Mouse (Mus musculus) liver, postnatal 0 days (tissue): ENCODE measurements at regions not wholly inside any gene's neighbourhood (a gene's known extent, or its start where the extent isn't known, plus 50 kb on each side); places are given as distances from the start of the nearest gene placed in this dataset.

Source experiments
- ATAC-seq: fragments of 200-750 bp; cut with Nextera tagmentation; 2 replicates; pipeline ENCODE4 v1.8.0; 2017; ENCODE audit warnings: mild to moderate bottlenecking, moderate library complexity
- DNase-seq: peaks from one replicate; pipeline ENCODE4 v3.0.0-alpha.2; 2016
- H3K27ac ChIP-seq: fragments of 300-500 bp; sonication (generic); 2 replicates; pipeline ENCODE4 v1.5.1; 2014; ENCODE audit warnings: antibody characterized with exemption, moderate library complexity, mild to moderate bottlenecking, low read depth
- H3K27me3 ChIP-seq: fragments of 300-500 bp; sonication (generic); 2 replicates; pipeline ENCODE4 v1.6.1; 2014; ENCODE audit warnings: low read length, control low read depth, mixed read lengths; ENCODE audit not compliant: insufficient read depth
- H3K36me3 ChIP-seq: fragments of 300-500 bp; sonication (generic); replicated peaks from 2 replicates; pipeline ENCODE4 v1.6.1; 2014; ENCODE audit warnings: mild to moderate bottlenecking, control low read depth, low read length, moderate library complexity, mixed read lengths; ENCODE audit not compliant: insufficient read depth
- H3K4me1 ChIP-seq: fragments of 300-500 bp; sonication (generic); 2 replicates; pipeline ENCODE4 v1.6.1; 2014; ENCODE audit warnings: antibody characterized with exemption, mild to moderate bottlenecking, control low read depth; ENCODE audit not compliant: insufficient read depth
- H3K4me2 ChIP-seq: fragments of 300-500 bp; sonication (generic); 2 replicates; pipeline ENCODE4 v1.6.1; 2014; ENCODE audit warnings: low read depth, mild to moderate bottlenecking, low read length, moderate library complexity, mixed read lengths
- H3K4me3 ChIP-seq: fragments of 300-500 bp; sonication (generic); 2 replicates; pipeline ENCODE4 v1.5.1; 2014; ENCODE audit warnings: low read depth, low read length
- H3K9ac ChIP-seq: fragments of 300-500 bp; sonication (generic); replicated peaks from 2 replicates; pipeline ENCODE4 v1.6.1; 2014; ENCODE audit warnings: mild to moderate bottlenecking, moderate library complexity
- H3K9me3 ChIP-seq: fragments of 300-500 bp; sonication (generic); 2 replicates; pipeline ENCODE4 v1.6.1; 2016; ENCODE audit warnings: mild to moderate bottlenecking, control low read depth, low read length, mixed read lengths
- CTCF ChIP-seq: sonication (generic); IDR thresholded peaks from 2 replicates; pipeline ENCODE4 v1.5.1; 2016; ENCODE audit warnings: antibody characterized with exemption, low read depth
- EP300 ChIP-seq: IDR thresholded peaks from 2 replicates; pipeline ENCODE4 v1.6.1; 2016; ENCODE audit warnings: antibody characterized with exemption, low read depth, mild to moderate bottlenecking
- WGBS: fragments of 180-500 bp; shearing (Covaris S2); extraction: QIAGEN DNeasy Blood & Tissue Kit; methylation state at CpG from one replicate; pipeline ENCODE4 v1.1.7; 2014; ENCODE audit not compliant: insufficient replicate concordance; 5-methylcytosine and 5-hydroxymethylcytosine counted together

DNA sequence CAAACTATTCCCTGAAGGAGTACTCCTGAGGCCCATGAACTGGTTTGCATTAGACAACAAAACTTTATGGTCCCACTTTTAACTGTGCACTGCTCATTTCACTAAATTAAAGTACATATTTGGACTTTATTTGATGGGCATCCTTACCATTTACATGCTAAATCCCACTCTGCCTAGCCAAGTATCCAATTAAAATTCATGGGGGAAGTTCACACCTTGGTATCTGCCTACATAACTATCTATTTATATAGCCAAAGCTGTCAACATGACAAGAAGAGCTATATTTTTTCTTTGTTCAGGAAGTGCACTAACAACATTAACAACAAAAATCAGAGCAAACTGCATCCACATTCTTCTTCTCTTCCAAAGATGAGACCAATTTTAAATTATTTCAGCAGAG lies 317.7 kb upstream of the Nwd2 start:
- Histone ChIP-seq H3K4me2 (no peak overlapping the region), H3K36me3 (no peaks in the 10 kb centered on the region), H3K27ac (no peak overlapping the region), H3K9me3 (no peaks in the 10 kb centered on the region), H3K4me3 (no peak overlapping the region), H3K9ac (no peak overlapping the region), H3K27me3 (no peaks in the 10 kb centered on the region), H3K4me1 (no peaks in the 10 kb centered on the region)
- TF ChIP-seq CTCF (no peak), EP300 (no peak)
- no peak for ATAC-seq
- DNase-seq, result no peak

DNA sequence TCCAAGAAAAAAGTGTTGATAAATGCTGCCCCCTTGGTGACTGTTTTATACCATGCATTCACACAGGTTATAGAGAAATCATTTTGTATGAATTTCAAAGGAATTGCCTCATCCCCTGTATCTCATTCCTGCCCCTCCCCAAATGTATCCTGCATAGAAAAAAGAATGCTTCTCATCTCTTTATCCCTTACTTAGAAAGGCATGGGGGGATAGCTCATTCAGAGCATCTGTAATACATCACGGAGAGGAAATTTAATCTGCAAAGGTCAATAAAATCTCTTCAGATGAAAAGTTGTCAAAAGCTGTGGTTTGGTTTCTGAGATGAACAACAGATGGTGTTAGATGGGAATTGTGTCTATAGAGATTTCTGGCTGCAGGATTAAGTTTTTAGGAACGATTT lies 297.8 kb upstream of the Nwd2 start:
- DNase-seq (no peak), ATAC-seq (no peak)
- no peak for TF ChIP-seq CTCF
- no peak for TF ChIP-seq EP300
- no peaks in the 10 kb centered on the region for H3K36me3 ChIP-seq
- H3K9me3 ChIP-seq, result no peaks in the 10 kb centered on the region
- no peak overlapping the region for H3K27ac ChIP-seq
- no peak overlapping the region for H3K4me2 ChIP-seq
- H3K27me3 ChIP-seq, result no peaks in the 10 kb centered on the region
- no peaks in the 10 kb centered on the region for H3K4me1 ChIP-seq
- H3K4me3 ChIP-seq, result no peak overlapping the region
- WGBS, result 63% methylated on average over 2 of the region's 2 CpGs
- H3K9ac ChIP-seq, result no peak overlapping the region

DNA sequence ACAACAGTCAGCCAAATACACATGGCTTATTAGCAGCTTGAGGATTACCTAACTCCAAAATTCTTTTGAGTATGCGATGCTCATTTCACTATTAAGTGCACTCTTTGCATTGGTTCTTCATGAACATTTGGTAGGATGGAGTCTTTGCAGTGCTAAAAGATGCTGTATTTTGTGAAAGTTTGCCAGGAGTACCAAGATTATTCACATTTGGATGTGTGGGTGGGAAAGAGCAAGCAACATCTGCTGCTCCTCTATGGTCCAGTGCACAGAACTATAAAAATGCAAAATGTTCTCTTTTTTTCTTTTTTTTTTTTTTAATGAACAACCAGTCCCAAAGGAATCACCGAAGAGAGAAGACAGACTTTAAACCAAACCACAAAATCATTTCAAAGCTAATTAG lies 256.9 kb upstream of the Nwd2 start:
- Histone ChIP-seq H3K27me3 (no peaks in the 10 kb centered on the region), H3K4me1 (no peaks in the 10 kb centered on the region), H3K9ac (no peak overlapping the region), H3K36me3 (no peaks in the 10 kb centered on the region), H3K27ac (no peak overlapping the region), H3K4me3 (no peak overlapping the region), H3K9me3 (no peaks in the 10 kb centered on the region), H3K4me2 (no peak overlapping the region)
- no peak for TF ChIP-seq CTCF
- no peak for TF ChIP-seq EP300
- WGBS, result 84% methylated on average over 2 of the region's 2 CpGs
- DNase-seq, result no peak
- no peak for ATAC-seq

DNA sequence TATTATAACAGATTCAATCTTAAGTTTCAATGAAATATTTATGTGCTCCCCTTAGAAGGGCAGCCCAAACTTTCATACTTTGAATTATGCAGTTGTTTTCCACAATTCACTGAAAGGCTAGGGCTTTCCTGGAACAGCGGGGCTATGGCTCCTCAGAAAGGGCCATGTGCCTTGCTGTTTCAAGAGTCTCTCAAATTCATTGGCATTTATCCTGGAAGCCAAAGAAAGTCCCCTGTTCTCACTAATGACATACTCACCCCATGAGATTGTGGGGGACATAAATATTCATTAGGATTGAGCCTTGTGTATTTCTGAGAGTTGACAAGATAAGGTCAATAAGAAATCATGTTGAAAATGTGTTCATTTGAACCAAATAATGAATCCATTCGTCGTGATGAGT lies 250.9 kb upstream of the Nwd2 start:
- H3K36me3 ChIP-seq, result no peaks in the 10 kb centered on the region
- ATAC-seq, result no peak
- H3K4me2 ChIP-seq, result no peak overlapping the region
- no peaks in the 10 kb centered on the region for H3K9me3 ChIP-seq
- H3K27ac ChIP-seq, result no peak overlapping the region
- H3K4me3 ChIP-seq, result no peak overlapping the region
- no peak for TF ChIP-seq CTCF
- no peak for TF ChIP-seq EP300
- no peaks in the 10 kb centered on the region for H3K4me1 ChIP-seq
- no peaks in the 10 kb centered on the region for H3K27me3 ChIP-seq
- no peak for DNase-seq
- H3K9ac ChIP-seq, result no peak overlapping the region
- 61% methylated on average over 3 of the region's 3 CpGs for WGBS

DNA sequence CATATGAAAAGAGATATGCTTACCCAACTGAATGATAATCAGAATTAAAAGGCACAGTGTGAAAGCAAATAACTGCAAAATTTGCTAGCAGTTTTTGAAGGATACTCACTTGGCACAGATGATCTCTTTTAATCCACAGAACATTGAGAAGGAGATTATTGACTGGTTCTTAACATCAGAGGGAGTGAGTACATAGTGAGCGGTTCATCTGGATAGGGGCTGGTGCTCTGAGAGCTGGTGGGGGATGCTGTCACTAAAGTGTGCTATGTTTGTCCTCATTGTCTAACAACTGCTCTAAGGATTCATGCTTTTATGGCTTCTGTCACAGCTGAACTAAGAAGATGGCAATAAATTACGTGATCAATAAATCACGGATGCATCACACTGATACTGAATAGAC lies 218.7 kb upstream of the Nwd2 start:
- H3K27me3 ChIP-seq, result no peaks in the 10 kb centered on the region
- DNase-seq, result no peak
- H3K9ac ChIP-seq, result no peak overlapping the region
- no peak overlapping the region for H3K4me2 ChIP-seq
- 70% methylated on average over 3 of the region's 3 CpGs for WGBS
- no peak overlapping the region for H3K4me3 ChIP-seq
- no peak overlapping the region for H3K27ac ChIP-seq
- no peaks in the 10 kb centered on the region for H3K9me3 ChIP-seq
- no peaks in the 10 kb centered on the region for H3K4me1 ChIP-seq
- no peak for ATAC-seq
- TF ChIP-seq EP300, result no peak
- no peak for TF ChIP-seq CTCF
- H3K36me3 ChIP-seq, result no peaks in the 10 kb centered on the region

DNA sequence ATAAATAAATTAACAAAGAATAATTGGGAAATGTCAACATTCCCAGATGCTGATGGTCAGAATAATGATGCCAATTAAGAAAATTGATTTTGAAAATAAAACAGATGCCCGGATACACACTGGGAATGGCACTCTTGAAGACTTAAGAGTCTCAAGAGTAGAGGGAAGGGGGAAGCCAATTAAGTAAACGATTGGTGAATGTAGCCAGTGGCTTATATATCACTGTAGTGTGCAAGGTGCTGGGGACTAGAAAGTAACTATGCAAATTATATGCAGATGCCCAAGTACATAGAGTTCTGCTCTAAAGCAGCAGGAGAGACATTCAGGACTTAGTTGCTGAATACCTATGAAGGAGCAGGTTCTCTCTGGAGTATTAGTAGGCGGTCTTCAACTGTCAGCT lies 204.5 kb upstream of the Nwd2 start:
- 61% methylated on average over 3 of the region's 3 CpGs for WGBS
- Histone ChIP-seq H3K27ac (no peak overlapping the region), H3K27me3 (no peaks in the 10 kb centered on the region), H3K9me3 (no peaks in the 10 kb centered on the region), H3K4me2 (no peak overlapping the region), H3K9ac (no peak overlapping the region), H3K4me1 (no peaks in the 10 kb centered on the region), H3K4me3 (no peak overlapping the region), H3K36me3 (no peaks in the 10 kb centered on the region)
- ATAC-seq (no peak), DNase-seq (no peak)
- TF ChIP-seq EP300, result no peak
- no peak for TF ChIP-seq CTCF

DNA sequence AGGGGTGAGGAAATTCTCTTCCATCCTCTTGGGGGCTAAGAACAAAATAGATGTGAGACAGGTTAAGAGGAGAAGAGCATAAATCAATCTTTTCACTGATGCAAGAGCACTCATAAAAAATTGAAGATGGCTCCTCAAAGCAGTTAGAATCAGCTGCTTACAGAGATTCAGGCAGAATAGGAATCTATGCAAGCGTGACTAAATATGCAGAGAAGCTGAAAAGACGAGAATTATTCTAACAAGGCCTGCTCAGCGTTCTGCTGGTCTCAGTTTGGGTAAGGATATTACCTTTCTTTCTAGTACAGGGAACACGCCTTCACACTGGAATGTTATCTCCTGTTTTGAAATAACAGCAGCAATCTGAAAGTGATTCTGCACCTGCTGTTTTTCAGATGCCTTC lies 203.7 kb upstream of the Nwd2 start:
- Histone ChIP-seq H3K4me1 (no peaks in the 10 kb centered on the region), H3K27me3 (no peaks in the 10 kb centered on the region), H3K4me2 (no peak overlapping the region), H3K36me3 (no peaks in the 10 kb centered on the region), H3K27ac (no peak overlapping the region), H3K9ac (no peak overlapping the region), H3K9me3 (no peaks in the 10 kb centered on the region), H3K4me3 (no peak overlapping the region)
- TF ChIP-seq EP300, result no peak
- no peak for TF ChIP-seq CTCF
- WGBS, result 61% methylated on average over 4 of the region's 4 CpGs
- ATAC-seq (no peak), DNase-seq (no peak)
